9 mouse cellular contexts compared by ENCODE assay signal in genomic region chr1:74855156-74855555, GRCm38 (mm10). TPM values are rescaled to one million over a fixed set of nuclear protein-coding genes. Genes with fewer than 3 reads are reported as not detected.
DNase-seq lines count a peak whose midpoint lies in the region; ATAC-seq and TF ChIP-seq lines count a peak whose summit lies in the region.
"Had no signal": no experiment of that assay in that cellular context is flagged by ENCODE, and none has a peak within 500 bp of the region (broad histone marks: within the 10 kb centered on the region; RNA-seq: fewer than 3 reads in every experiment).

No protein-coding gene starts in this region.

- peaks cover 52% of the 10 kb centered on the region for H3K4me1 ChIP-seq in forebrain, embryonic 16.5 days (replicated peaks; ENCODE audit: control insufficient read depth, insufficient read depth, low read length)
- peaks cover 11% of the 10 kb centered on the region for H3K4me1 ChIP-seq in liver, embryonic 15.5 days (replicated peaks)

- H3K9me3 ChIP-seq in forebrain, embryonic 16.5 days (ENCODE audit: control insufficient read depth, low read length): no peaks in the 10 kb centered on the region
- no peaks in the 10 kb centered on the region for H3K9me3 ChIP-seq in liver, embryonic 15.5 days (replicated peaks)

- peak overlapping the region; percentile 41; the same call in 1 of the 2 replicates for H3K27ac ChIP-seq in forebrain, embryonic 16.5 days (ENCODE audit: low read length)
- H3K27ac ChIP-seq in liver, embryonic 15.5 days (replicated peaks): no peak overlapping the region
- H3K27ac ChIP-seq: macrophage had no signal

- H3K9ac ChIP-seq in forebrain, embryonic 16.5 days (replicated peaks; ENCODE audit: low read depth, low read length): peak overlapping the region; percentile 90
- H3K9ac ChIP-seq in liver, embryonic 15.5 days: no peak overlapping the region

- DNase-seq in layer of hippocampus, postnatal 36 days: peak; percentile 32 to 37
- DNase-seq in layer of hippocampus, adult 9-11 months: no peak
- DNase-seq in brain, embryonic 14.5 days (ENCODE audit: low read depth): peak; percentile 37
- DNase-seq in adrenal gland, adult 18-20 months (ENCODE audit: low spot score in 2 of 2): no peak
- DNase-seq in embryo, embryonic 9.5 days (ENCODE audit: extremely low spot score): no peak

- peaks cover 36% of the 10 kb centered on the region for H3K27me3 ChIP-seq in forebrain, embryonic 16.5 days (replicated peaks; ENCODE audit: control insufficient read depth, insufficient read depth, low read length)
- peaks cover 100% of the 10 kb centered on the region for H3K27me3 ChIP-seq in liver, embryonic 15.5 days

- peak overlapping the region; percentile 88 for H3K4me3 ChIP-seq in forebrain, embryonic 16.5 days (replicated peaks; ENCODE audit: low read length)
- H3K4me3 ChIP-seq in liver, embryonic 15.5 days (replicated peaks): peak overlapping the region; percentile 47

- ATAC-seq in forebrain, embryonic 16.5 days: peak; percentile 3; the same call in 1 of the 2 replicates
- ATAC-seq in liver, embryonic 15.5 days (ENCODE audit: insufficient read depth): no peak
- no peak for ATAC-seq in granulocyte monocyte progenitor cell, adult 5-6 weeks (replicated peaks; ENCODE audit: poor library complexity, severe bottlenecking)

- H3K4me2 ChIP-seq in forebrain, embryonic 16.5 days (ENCODE audit: low read length): peak overlapping the region; percentile 83
- peak overlapping the region; percentile 68 for H3K4me2 ChIP-seq in liver, embryonic 15.5 days

- WGBS in forebrain, embryonic 16.5 days: 0% methylated on average over 34 of the region's 48 CpGs
- under 1% methylated on average over 48 of the region's 48 CpGs for WGBS in liver, embryonic 15.5 days (ENCODE audit: insufficient replicate concordance)

- H3K36me3 ChIP-seq in forebrain, embryonic 16.5 days (ENCODE audit: control insufficient read depth, insufficient read depth): no peaks in the 10 kb centered on the region
- H3K36me3 ChIP-seq in liver, embryonic 15.5 days (replicated peaks): no peaks in the 10 kb centered on the region

- TF ChIP-seq POLR2A in brain, embryonic 14.5 days (IDR thresholded peaks at IDR 0.05; ENCODE audit: borderline replicate concordance, extremely low read depth, insufficient read depth, insufficient read length, poor library complexity, severe bottlenecking): no peak

- no peak for TF ChIP-seq CTCF in brain, embryonic 14.5 days (IDR thresholded peaks at IDR 0.05; ENCODE audit: borderline replicate concordance, extremely low read depth, insufficient read depth, insufficient read length)

RNA-seq across cellular contexts. Expression of gene Cdk5r2, which starts 0.4 kb away (rescaled TPM):
- 100 to 1,000 TPM; 194 to 207 TPM for total RNA-seq in layer of hippocampus, postnatal 36 days (2021)
- polyA plus RNA-seq in brain, embryonic 14.5 days (2012; rRNA removed): 51.5 and 90.9 TPM in 2 replicates
- 2.2 and 2.8 TPM in 2 replicates for polyA plus RNA-seq in forebrain, embryonic 16.5 days (2015; fragmentation: Nextera tagmentation; extraction: Ambion mirVana)
- polyA plus RNA-seq in liver, embryonic 15.5 days (2015; fragmentation: Nextera tagmentation; extraction: Ambion mirVana): not detected in 2 replicates
- 1 to 10 TPM; 4.1 to 4.8 TPM for total RNA-seq in adrenal gland, adult 18-20 months (2021)
- not detected in 2 replicates for total RNA-seq in granulocyte monocyte progenitor cell, adult 5-6 weeks (2014; fragmentation: Nextera tagmentation)
- not detected in 2 replicates for total RNA-seq in granulocyte monocyte progenitor cell, adult 5-6 weeks (2017)
- polyA plus RNA-seq: macrophage had no signal

RNA-seq across cellular contexts. Expression of gene Fev, which starts 30.1 kb away (rescaled TPM):
- not detected for total RNA-seq in layer of hippocampus, postnatal 36 days (2021)
- 0.47 and 3.4 TPM in 2 replicates for polyA plus RNA-seq in brain, embryonic 14.5 days (2012; rRNA removed)
- not detected in 2 replicates for polyA plus RNA-seq in forebrain, embryonic 16.5 days (2015; fragmentation: Nextera tagmentation; extraction: Ambion mirVana)
- polyA plus RNA-seq in liver, embryonic 15.5 days (2015; fragmentation: Nextera tagmentation; extraction: Ambion mirVana): 0.09 TPM in 1 of 2 replicates, not detected in the other
- 1 to 10 TPM in 1 of 2 experiments, under 1 TPM in 1; 0.96 to 1.2 TPM for total RNA-seq in adrenal gland, adult 18-20 months (2021)
- not detected in 2 replicates for total RNA-seq in granulocyte monocyte progenitor cell, adult 5-6 weeks (2014; fragmentation: Nextera tagmentation)
- total RNA-seq in granulocyte monocyte progenitor cell, adult 5-6 weeks (2017): not detected in 2 replicates
- polyA plus RNA-seq: macrophage had no signal

RNA-seq across cellular contexts. Expression of gene Cryba2, which starts 37.8 kb away (rescaled TPM):
- total RNA-seq in layer of hippocampus, postnatal 36 days (2021): not detected
- 0.44 and 1.1 TPM in 2 replicates for polyA plus RNA-seq in brain, embryonic 14.5 days (2012; rRNA removed)
- not detected in 2 replicates for polyA plus RNA-seq in forebrain, embryonic 16.5 days (2015; fragmentation: Nextera tagmentation; extraction: Ambion mirVana)
- polyA plus RNA-seq in liver, embryonic 15.5 days (2015; fragmentation: Nextera tagmentation; extraction: Ambion mirVana): not detected in 2 replicates
- under 1 TPM; 0.58 to 0.76 TPM for total RNA-seq in adrenal gland, adult 18-20 months (2021)
- not detected in 2 replicates for total RNA-seq in granulocyte monocyte progenitor cell, adult 5-6 weeks (2014; fragmentation: Nextera tagmentation)
- not detected in 2 replicates for total RNA-seq in granulocyte monocyte progenitor cell, adult 5-6 weeks (2017)
- polyA plus RNA-seq: macrophage had no signal

Comparison
In these comparisons a context has a peak if more than half of its experiments do, and no peak if none do; other contexts are left out.
1. DNase-seq: peak in layer of hippocampus, postnatal 36 days (2 of 2) and brain, embryonic 14.5 days (single experiment); none in layer of hippocampus, adult 9-11 months (single experiment), adrenal gland, adult 18-20 months (0 of 2) and embryo, embryonic 9.5 days (single experiment).
2. RNA of gene Cdk5r2, which starts 0.4 kb away (total RNA-seq): 194 to 207 TPM in layer of hippocampus, postnatal 36 days; 4.1 to 4.8 TPM in adrenal gland, adult 18-20 months and not detected in granulocyte monocyte progenitor cell, adult 5-6 weeks; every median in the first group is over 10 times any median in the second.